Mouse (Mus musculus): Measurements from ENCODE around the gene Pphln1. TPM values are rescaled to one million over a fixed set of nuclear protein-coding genes. Genes with fewer than 3 reads are reported as not detected.

Pphln1 gene
- polyA plus RNA-seq, 1 experiment from 2014 or later = 34.3 TPM

GRCm38 (mm10) chr15:93456005-93456404 is 57.9 kb downstream of the Pphln1 start:
- Histone ChIP-seq H3K4me2 (ENCODE audit: low read depth, low read length) (no peak overlapping the region), H3K36me3 (ENCODE audit: control insufficient read depth, insufficient read depth, low read length) (no peaks in the 10 kb centered on the region), H3K27ac (ENCODE audit: low read length) (no peak overlapping the region), H3K27me3 (ENCODE audit: control insufficient read depth, insufficient read depth, low read length) (no peaks in the 10 kb centered on the region), H3K9ac (ENCODE audit: low read length) (no peak overlapping the region), H3K4me3 (replicated peaks; ENCODE audit: low read length) (no peak overlapping the region), H3K4me1 (ENCODE audit: control insufficient read depth, insufficient read depth, low read length) (no peaks in the 10 kb centered on the region), H3K9me3 (replicated peaks; ENCODE audit: control insufficient read depth, low read length) (no peaks in the 10 kb centered on the region)
- ATAC-seq (ENCODE audit: insufficient read depth, low FRiP score) = no peak

- no peak overlapping the region for H3K27ac ChIP-seq (ENCODE audit: low read length)
- H3K27me3 ChIP-seq (ENCODE audit: control insufficient read depth, insufficient read depth, low read length) = no peaks in the 10 kb centered on the region
- no peak overlapping the region for H3K4me3 ChIP-seq (replicated peaks; ENCODE audit: low read length)
- ATAC-seq (ENCODE audit: insufficient read depth, low FRiP score) = no peak
- no peaks in the 10 kb centered on the region for H3K4me1 ChIP-seq (ENCODE audit: control insufficient read depth, insufficient read depth, low read length)
- H3K9me3 ChIP-seq (replicated peaks; ENCODE audit: control insufficient read depth, low read length) = no peaks in the 10 kb centered on the region
- WGBS = 86% methylated on average over 5 of the region's 5 CpGs
- H3K36me3 ChIP-seq (ENCODE audit: control insufficient read depth, insufficient read depth, low read length) = no peaks in the 10 kb centered on the region
- no peak overlapping the region for H3K4me2 ChIP-seq (ENCODE audit: low read depth, low read length)
- H3K9ac ChIP-seq (ENCODE audit: low read length) = no peak overlapping the region
These were observed 61.3 kb downstream of the Pphln1 start for GRCm38 (mm10) chr15:93459422-93459821.

DNA sequence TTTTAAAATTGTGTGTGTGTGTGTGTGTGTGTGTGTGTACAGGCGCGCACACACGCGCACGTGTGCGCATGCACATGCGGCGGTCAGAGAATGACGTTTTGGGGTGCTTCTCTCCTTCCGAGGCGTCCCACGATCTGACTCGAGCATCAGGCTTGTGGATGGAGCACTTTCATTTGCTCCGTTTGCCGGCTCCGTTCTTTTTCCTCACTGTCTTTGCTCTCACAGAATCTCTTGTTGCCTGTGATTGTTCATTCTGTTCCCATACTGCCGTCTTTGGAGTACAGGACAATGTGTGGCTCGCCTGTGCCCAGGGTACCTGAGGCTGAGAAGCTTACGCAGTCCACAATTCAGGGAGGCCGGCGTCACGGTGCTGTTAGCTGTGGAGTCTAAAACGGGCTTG is 62.9 kb downstream of the Pphln1 start:
- Histone ChIP-seq H3K4me1 (ENCODE audit: control insufficient read depth, insufficient read depth, low read length) (no peaks in the 10 kb centered on the region), H3K9me3 (replicated peaks; ENCODE audit: control insufficient read depth, low read length) (no peaks in the 10 kb centered on the region), H3K27ac (ENCODE audit: low read length) (no peak overlapping the region), H3K9ac (ENCODE audit: low read length) (no peak overlapping the region), H3K36me3 (ENCODE audit: control insufficient read depth, insufficient read depth, low read length) (no peaks in the 10 kb centered on the region; the same call in 1 of the 2 replicates), H3K4me3 (replicated peaks; ENCODE audit: low read length) (no peak overlapping the region), H3K4me2 (ENCODE audit: low read depth, low read length) (no peak overlapping the region), H3K27me3 (ENCODE audit: control insufficient read depth, insufficient read depth, low read length) (no peaks in the 10 kb centered on the region)
- no peak for ATAC-seq (ENCODE audit: insufficient read depth, low FRiP score)
- WGBS = 94% methylated on average over 23 of the region's 23 CpGs

GRCm38 (mm10) chr15:93471651-93472050 is 73.5 kb downstream of the Pphln1 start:
- Histone ChIP-seq H3K27ac (ENCODE audit: low read length) (no peak overlapping the region), H3K4me1 (ENCODE audit: control insufficient read depth, insufficient read depth, low read length) (no peaks in the 10 kb centered on the region), H3K36me3 (ENCODE audit: control insufficient read depth, insufficient read depth, low read length) (no peaks in the 10 kb centered on the region), H3K4me3 (replicated peaks; ENCODE audit: low read length) (no peak overlapping the region), H3K9me3 (replicated peaks; ENCODE audit: control insufficient read depth, low read length) (no peaks in the 10 kb centered on the region), H3K4me2 (ENCODE audit: low read depth, low read length) (no peak overlapping the region), H3K27me3 (ENCODE audit: control insufficient read depth, insufficient read depth, low read length) (no peaks in the 10 kb centered on the region), H3K9ac (ENCODE audit: low read length) (no peak overlapping the region)
- WGBS = 75% methylated on average over 12 of the region's 12 CpGs
- no peak for ATAC-seq (ENCODE audit: insufficient read depth, low FRiP score)

DNA sequence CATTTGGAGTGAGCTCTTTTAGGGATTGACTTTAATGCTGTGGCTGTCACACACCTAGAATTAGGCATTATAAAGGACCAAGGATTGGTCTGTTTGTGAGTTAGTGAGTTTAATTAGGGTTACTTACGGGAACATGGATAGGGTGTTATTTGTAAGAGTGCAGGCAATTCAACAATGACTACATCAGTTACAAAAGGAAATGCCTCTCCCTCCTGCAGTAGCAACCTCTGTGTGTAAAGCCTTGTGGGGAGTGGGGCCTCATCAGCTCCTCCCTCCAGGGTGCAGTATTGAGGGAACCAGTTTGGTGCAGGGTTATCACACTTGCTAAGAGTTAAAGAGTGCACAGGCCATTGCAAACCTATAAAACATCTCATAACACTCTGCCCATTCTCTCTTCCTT is 73.9 kb downstream of the Pphln1 start:
- no peaks in the 10 kb centered on the region for H3K9me3 ChIP-seq (replicated peaks; ENCODE audit: control insufficient read depth, low read length)
- no peaks in the 10 kb centered on the region for H3K27me3 ChIP-seq (ENCODE audit: control insufficient read depth, insufficient read depth, low read length)
- H3K9ac ChIP-seq (ENCODE audit: low read length) = no peak overlapping the region
- H3K4me2 ChIP-seq (ENCODE audit: low read depth, low read length) = no peak overlapping the region
- H3K4me1 ChIP-seq (ENCODE audit: control insufficient read depth, insufficient read depth, low read length) = no peaks in the 10 kb centered on the region
- ATAC-seq (ENCODE audit: insufficient read depth, low FRiP score) = no peak
- H3K36me3 ChIP-seq (ENCODE audit: control insufficient read depth, insufficient read depth, low read length) = no peaks in the 10 kb centered on the region
- no peak overlapping the region for H3K27ac ChIP-seq (ENCODE audit: low read length)
- no peak overlapping the region for H3K4me3 ChIP-seq (replicated peaks; ENCODE audit: low read length)
- WGBS = 68% methylated on average over 1 of the region's 1 CpGs

DNA sequence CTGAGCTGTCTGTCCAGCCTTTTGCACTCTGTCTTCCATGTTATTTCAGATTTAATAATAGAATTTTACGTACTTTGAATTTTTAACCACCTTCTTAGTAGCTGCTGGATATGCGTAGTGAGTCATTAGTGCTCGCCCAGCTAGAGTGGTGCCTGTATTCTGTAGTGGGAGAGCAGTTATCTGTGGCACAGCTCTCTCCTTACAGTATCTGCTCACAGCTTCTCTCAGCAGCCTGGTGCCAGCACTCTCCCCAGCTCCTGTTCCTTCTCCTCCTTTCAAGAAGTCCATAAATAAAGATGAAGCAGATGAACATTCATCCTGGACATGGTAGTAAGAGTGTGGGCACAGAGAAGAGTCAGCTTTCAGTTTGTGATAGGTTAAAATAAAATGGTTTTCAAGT is 76.1 kb downstream of the Pphln1 start:
- H3K9ac ChIP-seq (ENCODE audit: low read length) = no peak overlapping the region
- no peaks in the 10 kb centered on the region for H3K27me3 ChIP-seq (ENCODE audit: control insufficient read depth, insufficient read depth, low read length)
- H3K4me2 ChIP-seq (ENCODE audit: low read depth, low read length) = no peak overlapping the region
- no peaks in the 10 kb centered on the region for H3K36me3 ChIP-seq (ENCODE audit: control insufficient read depth, insufficient read depth, low read length)
- no peak overlapping the region for H3K27ac ChIP-seq (ENCODE audit: low read length)
- 85% methylated on average over 3 of the region's 3 CpGs for WGBS
- no peaks in the 10 kb centered on the region for H3K4me1 ChIP-seq (ENCODE audit: control insufficient read depth, insufficient read depth, low read length)
- H3K4me3 ChIP-seq (replicated peaks; ENCODE audit: low read length) = no peak overlapping the region
- ATAC-seq (ENCODE audit: insufficient read depth, low FRiP score) = no peak
- H3K9me3 ChIP-seq (replicated peaks; ENCODE audit: control insufficient read depth, low read length) = no peaks in the 10 kb centered on the region

DNA sequence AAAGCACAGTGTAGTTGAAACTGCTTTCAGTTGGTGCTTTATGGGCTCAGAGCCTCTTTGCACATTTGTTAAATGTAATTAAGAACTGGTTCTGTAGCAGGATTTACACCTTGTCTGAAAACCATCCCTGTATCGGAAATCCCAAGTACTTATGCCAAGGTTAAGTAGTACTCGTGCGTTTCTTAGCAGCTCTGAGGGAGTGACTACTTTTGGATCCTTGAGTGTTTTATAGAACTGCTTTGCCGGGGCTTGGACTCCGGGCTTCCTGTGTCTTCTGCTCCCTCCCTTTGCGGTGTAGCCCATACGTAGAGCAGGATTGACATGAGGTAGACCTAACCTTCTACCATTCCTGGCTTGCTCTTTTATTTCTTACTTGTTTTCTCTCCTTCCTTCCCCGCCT is 77.5 kb downstream of the Pphln1 start:
- 65% methylated on average over 8 of the region's 8 CpGs for WGBS
- no peak overlapping the region for H3K4me2 ChIP-seq (ENCODE audit: low read depth, low read length)
- no peaks in the 10 kb centered on the region for H3K36me3 ChIP-seq (ENCODE audit: control insufficient read depth, insufficient read depth, low read length)
- no peaks in the 10 kb centered on the region for H3K27me3 ChIP-seq (ENCODE audit: control insufficient read depth, insufficient read depth, low read length)
- no peak for ATAC-seq (ENCODE audit: insufficient read depth, low FRiP score)
- no peak overlapping the region for H3K27ac ChIP-seq (ENCODE audit: low read length)
- H3K4me3 ChIP-seq (replicated peaks; ENCODE audit: low read length) = no peak overlapping the region
- no peaks in the 10 kb centered on the region for H3K9me3 ChIP-seq (replicated peaks; ENCODE audit: control insufficient read depth, low read length)
- H3K4me1 ChIP-seq (ENCODE audit: control insufficient read depth, insufficient read depth, low read length) = no peaks in the 10 kb centered on the region
- H3K9ac ChIP-seq (ENCODE audit: low read length) = no peak overlapping the region

- Histone ChIP-seq H3K9ac (ENCODE audit: low read length) (no peak overlapping the region), H3K36me3 (ENCODE audit: control insufficient read depth, insufficient read depth, low read length) (no peaks in the 10 kb centered on the region), H3K4me3 (replicated peaks; ENCODE audit: low read length) (no peak overlapping the region), H3K9me3 (replicated peaks; ENCODE audit: control insufficient read depth, low read length) (no peaks in the 10 kb centered on the region), H3K4me1 (ENCODE audit: control insufficient read depth, insufficient read depth, low read length) (no peaks in the 10 kb centered on the region), H3K27me3 (ENCODE audit: control insufficient read depth, insufficient read depth, low read length) (no peaks in the 10 kb centered on the region), H3K4me2 (ENCODE audit: low read depth, low read length) (no peak overlapping the region), H3K27ac (ENCODE audit: low read length) (no peak overlapping the region)
- WGBS = 75% methylated on average over 4 of the region's 4 CpGs
- no peak for ATAC-seq (ENCODE audit: insufficient read depth, low FRiP score)
These were observed 79.6 kb downstream of the Pphln1 start for GRCm38 (mm10) chr15:93477729-93478128.

- Histone ChIP-seq H3K4me3 (replicated peaks; ENCODE audit: low read length) (no peak overlapping the region), H3K4me2 (ENCODE audit: low read depth, low read length) (no peak overlapping the region), H3K27ac (ENCODE audit: low read length) (no peak overlapping the region), H3K36me3 (ENCODE audit: control insufficient read depth, insufficient read depth, low read length) (no peaks in the 10 kb centered on the region), H3K4me1 (ENCODE audit: control insufficient read depth, insufficient read depth, low read length) (no peaks in the 10 kb centered on the region), H3K9me3 (replicated peaks; ENCODE audit: control insufficient read depth, low read length) (no peaks in the 10 kb centered on the region), H3K9ac (ENCODE audit: low read length) (no peak overlapping the region), H3K27me3 (ENCODE audit: control insufficient read depth, insufficient read depth, low read length) (no peaks in the 10 kb centered on the region)
- ATAC-seq (ENCODE audit: insufficient read depth, low FRiP score) = no peak
- WGBS = 82% methylated on average over 3 of the region's 3 CpGs
These were observed 80.5 kb downstream of the Pphln1 start for GRCm38 (mm10) chr15:93478676-93479075.

DNA sequence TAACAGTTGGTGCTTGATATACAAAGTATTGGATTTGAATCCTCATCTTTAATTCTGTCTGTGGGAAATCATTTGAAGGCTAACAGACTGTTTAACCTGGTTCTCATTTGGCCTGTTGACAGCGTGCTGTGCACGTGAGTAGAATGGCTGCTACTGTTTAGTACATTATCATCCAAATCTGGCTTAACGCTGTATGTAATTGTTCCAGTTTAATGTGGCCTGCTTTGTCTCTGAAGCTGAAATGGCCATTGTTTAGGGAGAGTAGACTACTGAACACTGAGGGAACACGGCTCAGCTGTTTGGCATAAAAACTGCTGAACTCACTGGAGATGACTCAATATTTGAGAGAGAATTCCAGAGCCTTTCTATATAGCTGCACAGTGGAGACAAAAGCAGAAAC is 81.3 kb downstream of the Pphln1 start:
- H3K27ac ChIP-seq (ENCODE audit: low read length) = no peak overlapping the region
- peaks cover 2% of the 10 kb centered on the region; the same call in 1 of the 2 replicates for H3K4me1 ChIP-seq (ENCODE audit: control insufficient read depth, insufficient read depth, low read length)
- H3K4me3 ChIP-seq (replicated peaks; ENCODE audit: low read length) = no peak overlapping the region
- H3K4me2 ChIP-seq (ENCODE audit: low read depth, low read length) = no peak overlapping the region
- H3K9me3 ChIP-seq (replicated peaks; ENCODE audit: control insufficient read depth, low read length) = no peaks in the 10 kb centered on the region
- WGBS = 49% methylated on average over 4 of the region's 4 CpGs
- no peaks in the 10 kb centered on the region for H3K36me3 ChIP-seq (ENCODE audit: control insufficient read depth, insufficient read depth, low read length)
- no peak overlapping the region for H3K9ac ChIP-seq (ENCODE audit: low read length)
- ATAC-seq (ENCODE audit: insufficient read depth, low FRiP score) = no peak
- H3K27me3 ChIP-seq (ENCODE audit: control insufficient read depth, insufficient read depth, low read length) = no peaks in the 10 kb centered on the region

Measured in stomach, embryonic 16.5 days (tissue).